Mouse (Mus musculus) left cerebral cortex, postnatal 25 days (tissue): ENCODE data around the gene Npy4r. TPM values are rescaled to one million over a fixed set of nuclear protein-coding genes. Genes with fewer than 3 reads are reported as not detected.

Experiments used
- DNase-seq, 2 experiments: peaks; one replicate each; pipeline ENCODE4 v3.0.0; 2022; ENCODE audit warnings: low spot score in 2 of 2, mixed read lengths in 1 of 2
- intact Hi-C: fragments of 180-260 bp; cut with DNase I; formaldehyde crosslinking; loops from one replicate; pipeline ENCODE4 v1.15.1; 2025
- total RNA-seq, 2 experiments: library from RNA; stranded (reverse); gene quantifications; 2 replicates each; pipeline ENCODE4 v1.2.3; 2021

Npy4r gene
- total RNA-seq, 2 experiments from 2014 or later, result not detected

GRCm38 (mm10) chr14:34120016-34120910, 32.0 kb downstream of the Npy4r start:
- DNase-seq, result no peak
- intact Hi-C loops, result no loop called here

GRCm38 (mm10) chr14:34119046-34119723, 33.1 kb downstream of the Npy4r start:
- intact Hi-C loops, result no loop called here
- no peak for DNase-seq

GRCm38 (mm10) chr14:34114311-34114710, 38.0 kb downstream of the Npy4r start:
- intact Hi-C loops, result no loop called here
- no peak for DNase-seq

GRCm38 (mm10) chr14:34107594-34107993, 44.7 kb downstream of the Npy4r start:
- intact Hi-C loops, result no loop called here
- DNase-seq, result no peak

GRCm38 (mm10) chr14:34106389-34107062, 45.8 kb downstream of the Npy4r start:
- DNase-seq, result no peak
- intact Hi-C loops, result no loop called here

GRCm38 (mm10) chr14:34104892-34105291, 47.4 kb downstream of the Npy4r start:
- DNase-seq, result peak; percentile 30 to 51
- intact Hi-C loops, result loop anchor here (2.0 kb wide), 1 partner anchor 24 kb away; no protein-coding TSS in a partner anchor

- no peak for DNase-seq
- intact Hi-C loops, result loop anchor here (2.0 kb wide), 1 partner anchor 23 kb away; no protein-coding TSS in a partner anchor
These were observed 48.4 kb downstream of the Npy4r start for GRCm38 (mm10) chr14:34103855-34104254.

GRCm38 (mm10) chr14:34102601-34103000, 49.7 kb downstream of the Npy4r start, which contains the start of gene A630023A22Rik:
TSS of gene A630023A22Rik (minus strand) at chr14:34102754.
- no peak for DNase-seq
- intact Hi-C loops, result no loop called here

GRCm38 (mm10) chr14:34096161-34096560, 56.1 kb downstream of the Npy4r start:
- no peak for DNase-seq
- intact Hi-C loops, result no loop called here

Other genes with a start within 250 kb of the Npy4r start
- gene Gdf10, start 228.9 kb downstream of the Npy4r start, total RNA-seq, result 1 to 10 TPM; 3.4 to 3.9 TPM
- gene Gdf2, start 211.4 kb downstream of the Npy4r start, total RNA-seq, result not detected
- gene Rbp3, start 198.5 kb downstream of the Npy4r start, total RNA-seq, result under 1 TPM in 1 of 2 experiments, not detected in 1; 0.09 TPM
- gene Zfp488, start 173.7 kb downstream of the Npy4r start, total RNA-seq, result 1 to 10 TPM; 3.5 to 4.8 TPM
- not detected for gene Gm30083, start 137.3 kb downstream of the Npy4r start, total RNA-seq
- gene Gm5460, start 135.7 kb downstream of the Npy4r start, total RNA-seq, result not detected
- not detected for gene Antxrl, start 99.8 kb downstream of the Npy4r start, total RNA-seq
- 1 to 10 TPM in 1 of 2 experiments, under 1 TPM in 1; 0.87 to 1.1 TPM for gene Anxa8, start 66.5 kb downstream of the Npy4r start, total RNA-seq
- gene A630023A22Rik, start 49.7 kb downstream of the Npy4r start, total RNA-seq, result not detected
- gene Gprin2, start 49.2 kb upstream of the Npy4r start, total RNA-seq, result 1 to 10 TPM; 2.3 to 3.3 TPM
- under 1 TPM; 0.71 to 0.96 TPM for gene Syt15, start 67.1 kb upstream of the Npy4r start, total RNA-seq
- gene Shld2, start 158.0 kb upstream of the Npy4r start, total RNA-seq, result 10 to 100 TPM; 11.9 to 12.5 TPM
- gene Glud1, start 158.2 kb upstream of the Npy4r start, total RNA-seq, result 100 to 1,000 TPM; 267 to 275 TPM
- gene Fam25c, start 202.9 kb upstream of the Npy4r start, total RNA-seq, result not detected
- gene Sncg, start 222.3 kb upstream of the Npy4r start, total RNA-seq, result 1 to 10 TPM; 2.4 to 4.4 TPM
- gene Mmrn2, start 223.0 kb upstream of the Npy4r start, total RNA-seq, result 1 to 10 TPM; 3.6 to 4.2 TPM